Mouse (Mus musculus) kidney, adult 8-10 months (tissue): ENCODE data around the gene Olfr339.
"Not testable (repeated sequence)": the region's sequence is repeated elsewhere in the genome, so short reads cannot be mapped to it uniquely, and the experiment has no call there.

Source experiments
- DNase-seq, 2 experiments: peaks; one replicate each; pipeline ENCODE4 v3.0.0; 2022

The Olfr339 gene

DNA sequence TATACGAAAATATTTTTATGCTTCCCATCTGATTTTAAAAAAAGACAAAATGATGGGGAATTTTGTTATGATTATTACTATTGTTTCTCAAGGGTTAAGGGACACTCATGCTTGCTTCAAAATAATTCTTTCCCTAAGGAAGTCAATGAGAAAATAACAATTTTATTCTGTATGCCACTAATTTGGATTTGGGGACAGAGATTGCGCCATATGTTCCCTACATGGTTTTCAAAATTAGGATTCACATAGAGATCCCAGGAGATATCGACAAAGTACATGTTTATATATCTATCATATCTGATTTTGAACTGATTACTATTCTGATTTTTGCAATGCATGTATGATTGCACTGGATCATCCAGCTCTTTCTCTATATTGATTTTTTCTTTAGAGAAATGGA lies at the start of gene Olfr339:
TSS of gene Olfr339 (plus strand) at position 301 of the 400 bp plus-strand sequence.
- no peak for DNase-seq

GRCm38 (mm10) chr2:36373219-36373618 lies 45.5 kb upstream of the Olfr339 start, which contains the start of gene Olfr338:
Gene Olfr338, plus strand, starts transcription at chr2:36373519.
- DNase-seq, result no peak

DNA sequence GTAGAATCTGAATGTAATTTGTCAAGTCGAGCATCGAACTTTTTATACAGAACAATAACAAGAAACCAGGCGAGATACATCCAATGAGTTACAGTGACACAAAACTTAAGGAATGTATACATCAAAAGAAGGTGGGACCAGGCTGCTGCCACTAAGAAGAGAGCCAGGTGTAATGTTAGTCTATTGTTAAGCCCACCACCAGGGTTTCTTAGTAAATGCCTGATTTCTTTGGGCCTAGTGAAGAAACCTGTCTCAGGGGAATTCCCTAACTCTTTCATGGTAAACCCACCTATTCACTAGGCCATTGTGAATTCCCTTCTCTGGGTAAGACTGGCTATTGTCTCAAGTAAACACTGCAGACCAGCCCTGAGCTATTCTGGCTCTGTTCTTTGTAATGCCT lies 3.6 kb upstream of the Olfr339 start:
- not testable (repeated sequence) for DNase-seq

DNA sequence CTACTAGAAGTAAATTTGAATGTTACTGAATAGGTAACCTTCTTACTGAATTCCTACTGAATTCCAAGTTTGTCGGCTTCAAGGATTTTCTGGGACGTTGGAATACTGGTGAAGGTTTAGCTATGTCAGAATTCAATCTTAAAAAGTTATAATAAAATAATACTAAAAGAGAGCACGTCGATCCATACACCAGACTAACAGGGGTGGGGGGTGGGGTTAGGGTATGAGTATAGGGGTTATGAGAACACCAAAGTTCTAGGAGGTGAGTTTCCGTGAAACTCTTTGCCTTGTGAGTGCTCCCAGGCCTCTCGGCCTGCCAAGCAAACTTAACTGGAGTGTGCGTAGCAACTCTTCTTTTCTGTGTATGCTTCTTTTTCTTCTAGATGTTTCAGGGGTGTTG lies 3.2 kb upstream of the Olfr339 start:
- DNase-seq, result not testable (repeated sequence)

GRCm38 (mm10) chr2:36452287-36452686 lies 33.5 kb downstream of the Olfr339 start, which contains the start of gene Olfr340:
Gene Olfr340, plus strand, starts transcription at chr2:36452587.
- no peak for DNase-seq

DNA sequence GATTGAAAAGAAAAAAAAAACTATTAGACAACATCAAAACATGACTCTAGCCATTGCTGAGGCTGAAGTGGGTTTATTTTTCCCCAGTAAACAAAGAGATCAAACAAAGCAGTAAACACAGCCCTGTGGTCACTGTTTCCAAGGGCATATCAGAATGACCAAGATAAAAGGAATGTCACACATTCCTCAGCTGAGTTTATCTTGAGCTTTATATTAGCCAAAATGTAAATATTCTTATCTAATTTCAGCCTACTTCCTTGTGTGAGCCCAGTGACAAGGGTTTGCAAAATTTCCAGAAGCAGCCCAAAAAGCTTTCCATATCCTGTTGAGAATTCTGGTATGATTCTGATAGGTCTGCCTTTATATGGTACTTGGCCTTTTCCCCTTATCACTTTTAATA lies 54.9 kb downstream of the Olfr339 start:
- no peak for DNase-seq
